Mouse (Mus musculus): ENCODE data around the gene Chuk. TPM values are rescaled to one million over a fixed set of nuclear protein-coding genes. Genes with fewer than 3 reads are reported as not detected.
A peak's percentile ranks its signal among the peaks of the same experiment; 100 is the strongest.
"Not testable (repeated sequence)": the region's sequence is repeated elsewhere in the genome, so short reads cannot be mapped to it uniquely, and the experiment has no call there.

The Chuk gene
- total RNA-seq (2021): 10 to 100 TPM; 12.0 to 16.3 TPM
- long read RNA-seq, experiment 1, transcript Chuk-201 (21 exons, 3,502 nt): major isoform, 6 of 14 reads
- long read RNA-seq, experiment 1, partial matches to known transcripts: 1 of 14 reads
- long read RNA-seq, experiment 1, other reads (novel, unspliced or antisense): 6 of 14 reads
- long read RNA-seq, experiment 2, transcript Chuk-201 (21 exons, 3,502 nt): major isoform, 7 of 15 reads
- long read RNA-seq, experiment 2, partial matches to known transcripts: 0 of 15 reads
- long read RNA-seq, experiment 2, other reads (novel, unspliced or antisense): 2 of 15 reads

GRCm38 (mm10) chr19:44106831-44107660, at the start of gene Chuk:
Gene Chuk, minus strand, starts transcription at chr19:44107480.
- peak; percentile 97 for DNase-seq (ENCODE audit: low spot score)

- no peak for DNase-seq (ENCODE audit: low spot score)
These were observed 49.7 kb upstream of the Chuk start for GRCm38 (mm10) chr19:44157005-44157404.

- no peak for DNase-seq (ENCODE audit: low spot score)
These were observed 46.5 kb upstream of the Chuk start for GRCm38 (mm10) chr19:44153781-44154180.

- no peak for DNase-seq (ENCODE audit: low spot score)
These were observed 41.7 kb upstream of the Chuk start for GRCm38 (mm10) chr19:44148991-44149390.

- DNase-seq (ENCODE audit: low spot score): no peak
These were observed 41.1 kb upstream of the Chuk start for GRCm38 (mm10) chr19:44148345-44148744.

- DNase-seq (ENCODE audit: low spot score): no peak
These were observed 39.7 kb upstream of the Chuk start for GRCm38 (mm10) chr19:44146951-44147350.

- DNase-seq (ENCODE audit: low spot score): no peak
These were observed 39.2 kb upstream of the Chuk start for GRCm38 (mm10) chr19:44146568-44146879.

GRCm38 (mm10) chr19:44145702-44146567, 38.7 kb upstream of the Chuk start, which contains the start of gene Bloc1s2:
Gene Bloc1s2, minus strand, starts transcription at chr19:44146446.
- DNase-seq (ENCODE audit: low spot score): peak; percentile 85

- DNase-seq (ENCODE audit: low spot score): no peak
These were observed 37.1 kb upstream of the Chuk start for GRCm38 (mm10) chr19:44144366-44144765.

GRCm38 (mm10) chr19:44135960-44136485, 28.7 kb upstream of the Chuk start:
- DNase-seq (ENCODE audit: low spot score): no peak

GRCm38 (mm10) chr19:44135072-44135959, 28.0 kb upstream of the Chuk start, which contains the start of gene Cwf19l1:
Gene Cwf19l1, minus strand, starts transcription at chr19:44135876.
- peak; percentile 89 for DNase-seq (ENCODE audit: low spot score)

GRCm38 (mm10) chr19:44132917-44133316, 25.6 kb upstream of the Chuk start:
- no peak for DNase-seq (ENCODE audit: low spot score)

GRCm38 (mm10) chr19:44128560-44128959, 21.3 kb upstream of the Chuk start:
- no peak for DNase-seq (ENCODE audit: low spot score)

- DNase-seq (ENCODE audit: low spot score): no peak
These were observed 20.6 kb upstream of the Chuk start for GRCm38 (mm10) chr19:44127729-44128497.

- no peak for DNase-seq (ENCODE audit: low spot score)
These were observed 13.9 kb upstream of the Chuk start for GRCm38 (mm10) chr19:44121137-44121536.

GRCm38 (mm10) chr19:44120686-44121085, 13.4 kb upstream of the Chuk start:
- DNase-seq (ENCODE audit: low spot score): not testable (repeated sequence)

- DNase-seq (ENCODE audit: low spot score): no peak
These were observed 10.5 kb upstream of the Chuk start for GRCm38 (mm10) chr19:44117793-44118192.

GRCm38 (mm10) chr19:44111706-44112105, 4.4 kb upstream of the Chuk start:
- DNase-seq (ENCODE audit: low spot score): no peak

- no peak for DNase-seq (ENCODE audit: low spot score)
These were observed 3.1 kb upstream of the Chuk start for GRCm38 (mm10) chr19:44110356-44110755.

GRCm38 (mm10) chr19:44108996-44109395, 1.7 kb upstream of the Chuk start:
- DNase-seq (ENCODE audit: low spot score): no peak
